Mouse (Mus musculus) erythroblast, embryonic 14.5 days (primary cell): ENCODE data around the gene Trib3.

Experiments
- GATA1 ChIP-seq: IDR thresholded peaks from 2 replicates; pipeline ENCODE4 v1.6.1; 2012; ENCODE audit warnings: low read length, inconsistent platforms, mixed read lengths
- TAL1 ChIP-seq: IDR thresholded peaks from 3 replicates; pipeline ENCODE4 v1.6.1; 2012; ENCODE audit warnings: low read length, inconsistent platforms, mixed read lengths

DNA sequence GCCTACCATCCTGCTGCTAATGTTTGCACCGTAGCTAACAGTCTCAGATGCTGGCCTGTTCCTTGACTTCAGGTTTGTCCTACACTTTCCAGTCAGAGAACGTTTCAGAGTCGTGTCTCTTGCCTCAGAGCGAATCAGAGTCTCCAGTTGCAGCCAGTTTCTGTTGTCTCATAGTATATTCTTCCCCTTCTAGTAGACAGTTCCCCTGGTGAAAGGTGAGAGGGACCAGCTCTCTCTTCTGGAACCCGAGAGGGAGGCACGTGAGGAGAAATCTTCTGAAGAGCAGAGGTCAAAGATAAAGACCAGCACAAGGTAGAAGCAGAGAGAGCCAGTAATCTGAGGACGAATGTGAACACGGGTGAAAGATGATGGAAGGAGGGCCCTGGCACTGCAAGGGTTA is 55.8 kb downstream of the Trib3 start:
- TF ChIP-seq TAL1, result no peak
- no peak for TF ChIP-seq GATA1
